Mouse (Mus musculus) heart, postnatal 25 days (tissue): ENCODE measurements around the gene Map6. TPM values are rescaled to one million over a fixed set of nuclear protein-coding genes. Genes with fewer than 3 reads are reported as not detected.

Source experiments
- DNase-seq: peaks from one replicate; pipeline ENCODE4 v3.0.0; 2022; ENCODE audit warnings: low spot score
- intact Hi-C: fragments of 180-260 bp; cut with DNase I; formaldehyde crosslinking; loops from one replicate; pipeline ENCODE4 v1.15.1; 2025
- total RNA-seq, 2 experiments: library from RNA; stranded (reverse); gene quantifications; 2 replicates each; pipeline ENCODE4 v1.2.3; 2021

The Map6 gene
- total RNA-seq, 2 experiments from 2014 or later: 3.0 to 4.4 TPM

- peak; percentile 98 for DNase-seq
- intact Hi-C loops: no loop called here
These were observed 114.2 kb downstream of the Map6 start, which contains the start of gene Gdpd5 for GRCm38 (mm10) chr7:99381214-99382087. TSS of gene Gdpd5 (plus strand) at chr7:99381414.

DNA sequence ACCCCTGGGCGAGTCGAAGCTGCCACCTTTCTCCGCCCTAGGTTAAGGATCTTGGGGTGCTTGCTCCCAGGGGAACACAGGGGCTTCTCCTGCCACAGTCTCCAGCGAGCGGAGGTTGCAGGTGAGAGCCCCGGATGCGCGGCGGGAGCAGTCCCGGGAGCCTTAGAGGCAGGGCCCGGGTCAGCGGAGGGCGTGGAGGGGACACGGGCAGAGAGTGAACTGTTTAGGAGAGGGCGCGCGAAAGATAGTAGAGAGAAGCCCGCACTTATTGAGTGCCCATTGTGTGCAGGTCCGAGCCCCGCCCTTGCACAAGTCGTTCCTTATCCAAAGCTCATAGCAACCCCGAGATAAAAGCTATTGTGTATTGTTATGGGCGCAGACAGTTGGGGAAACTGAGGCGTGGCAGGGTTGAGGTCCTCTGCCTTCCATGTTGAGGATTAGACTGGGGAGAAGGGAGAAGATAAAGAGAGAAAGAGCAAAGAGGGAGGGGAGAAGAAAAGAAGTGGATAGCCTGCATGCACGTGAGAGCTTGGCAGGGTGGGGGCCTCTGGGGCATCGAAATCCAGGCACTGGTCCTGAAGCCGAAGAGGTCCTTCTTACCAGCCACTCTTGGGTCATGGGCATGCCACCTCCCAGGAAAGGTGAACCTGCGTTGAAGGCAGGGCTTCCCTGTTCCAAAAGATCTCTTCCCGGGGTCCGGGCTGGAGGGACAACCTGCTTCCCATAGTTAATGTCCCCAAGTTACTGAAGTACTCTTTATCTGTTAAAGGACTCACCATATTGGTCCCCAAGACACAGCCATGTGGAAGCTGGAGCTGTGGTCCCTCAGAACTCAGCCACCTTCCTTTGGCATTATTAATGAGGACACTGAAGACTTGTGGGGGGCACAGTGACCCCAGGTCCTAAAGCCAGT is 115.1 kb downstream of the Map6 start:
- no peak for DNase-seq
- intact Hi-C loops: no loop called here

DNA sequence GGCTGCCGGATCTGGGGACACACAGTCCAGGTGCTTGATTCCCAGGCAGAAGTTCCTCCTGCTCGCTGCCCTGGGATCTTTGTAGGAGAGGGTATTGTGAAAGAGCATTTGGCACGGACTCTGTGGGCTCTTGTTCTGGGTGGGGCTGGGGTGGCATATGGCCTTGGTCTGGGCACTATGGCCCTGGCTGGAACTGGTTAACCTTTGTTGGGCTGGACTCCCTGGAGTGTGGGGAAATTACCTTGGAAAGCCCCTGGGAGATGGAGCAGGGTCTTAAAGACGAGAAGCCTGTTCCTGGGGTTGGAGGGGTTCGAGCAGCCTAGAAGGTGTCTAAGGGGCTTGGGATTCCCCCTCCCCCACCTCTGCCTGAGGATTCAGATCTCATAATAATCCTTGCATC is 116.0 kb downstream of the Map6 start:
- DNase-seq: no peak
- intact Hi-C loops: no loop called here

DNA sequence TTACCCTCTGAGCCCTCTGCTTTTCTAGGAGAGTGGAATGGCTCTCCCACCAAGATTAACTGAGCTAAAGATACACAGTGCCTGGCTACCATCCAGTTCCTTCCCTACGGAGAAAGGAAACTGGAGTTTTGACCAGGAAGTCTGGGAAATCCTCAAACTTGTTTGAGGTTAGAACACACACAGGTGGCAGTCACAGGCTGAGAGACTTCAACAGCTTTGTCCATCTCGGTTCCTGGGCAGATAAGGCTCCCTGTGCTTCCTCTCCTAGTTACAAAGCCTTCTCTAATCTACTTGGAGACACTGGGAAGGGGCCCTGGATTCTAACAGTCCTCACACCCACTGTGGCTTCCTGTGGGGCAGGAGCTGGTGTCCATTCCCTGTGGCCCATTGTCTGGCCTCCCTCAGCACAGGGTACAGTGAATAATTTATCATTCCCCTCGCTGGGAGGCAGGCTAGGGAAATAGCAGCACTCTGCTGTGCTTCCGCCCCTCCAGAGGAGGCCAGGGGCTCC is 116.9 kb downstream of the Map6 start:
- intact Hi-C loops: no loop called here
- DNase-seq: no peak

GRCm38 (mm10) chr7:99386030-99386429 is 118.8 kb downstream of the Map6 start:
- intact Hi-C loops: no loop called here
- DNase-seq: peak; percentile 45

Other genes starting within 250 kb of the Map6 start
- gene Uvrag, start 126.3 kb upstream of the Map6 start, total RNA-seq: 10 to 100 TPM; 24.9 to 26.3 TPM
- 100 to 1,000 TPM; 272 to 339 TPM for gene Dgat2, start 84.7 kb upstream of the Map6 start, total RNA-seq
- gene Mogat2, start 28.8 kb upstream of the Map6 start, total RNA-seq: not detected
- gene Serpinh1, start 85.8 kb downstream of the Map6 start, total RNA-seq: 100 to 1,000 TPM; 378 to 449 TPM
- gene Gdpd5, start 114.0 kb downstream of the Map6 start, total RNA-seq: 10 to 100 TPM; 20.1 to 24.1 TPM
- not detected for gene Klhl35, start 198.6 kb downstream of the Map6 start, total RNA-seq
- 100 to 1,000 TPM; 306 to 340 TPM for gene Rps3, start 216.3 kb downstream of the Map6 start, total RNA-seq